Mouse (Mus musculus) layer of hippocampus, postnatal 36 days (tissue): Measurements from ENCODE around the gene Gjd3. TPM values are rescaled to one million over a fixed set of nuclear protein-coding genes. Genes with fewer than 3 reads are reported as not detected.
"Not testable (repeated sequence)": the region's sequence is repeated elsewhere in the genome, so short reads cannot be mapped to it uniquely, and the experiment has no call there.

ENCODE experiments used
- DNase-seq, 2 experiments: peaks; one replicate each; pipeline ENCODE4 v3.0.0; 2022
- total RNA-seq, 2 experiments: library from RNA; stranded (reverse); gene quantifications; 2 replicates each; pipeline ENCODE4 v1.2.3; 2021

Gene Gjd3
- total RNA-seq: 1 to 10 TPM in 1 of 2 experiments, under 1 TPM in 1; 0.96 to 1.1 TPM

DNA sequence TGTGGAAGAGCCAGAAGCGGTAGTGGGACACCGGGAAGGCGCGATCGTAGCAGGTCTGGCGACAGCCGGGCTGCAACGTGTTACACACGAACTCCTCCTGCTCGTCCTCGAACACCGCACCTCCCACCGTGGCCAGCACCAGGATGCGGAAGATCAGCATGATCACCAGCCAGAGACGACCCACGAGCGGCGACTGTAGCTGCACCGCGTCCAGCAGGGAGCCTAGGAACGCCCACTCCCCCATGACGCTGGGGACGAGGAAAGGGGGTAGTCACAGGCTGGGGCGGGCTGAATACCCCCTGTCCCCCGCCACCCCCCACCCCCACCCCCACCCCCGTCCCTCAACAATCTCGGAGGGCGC is at the start of gene Gjd3:
Gene Gjd3, minus strand, starts transcription at position 244 of the 361 bp plus-strand sequence.
- no peak for DNase-seq

DNA sequence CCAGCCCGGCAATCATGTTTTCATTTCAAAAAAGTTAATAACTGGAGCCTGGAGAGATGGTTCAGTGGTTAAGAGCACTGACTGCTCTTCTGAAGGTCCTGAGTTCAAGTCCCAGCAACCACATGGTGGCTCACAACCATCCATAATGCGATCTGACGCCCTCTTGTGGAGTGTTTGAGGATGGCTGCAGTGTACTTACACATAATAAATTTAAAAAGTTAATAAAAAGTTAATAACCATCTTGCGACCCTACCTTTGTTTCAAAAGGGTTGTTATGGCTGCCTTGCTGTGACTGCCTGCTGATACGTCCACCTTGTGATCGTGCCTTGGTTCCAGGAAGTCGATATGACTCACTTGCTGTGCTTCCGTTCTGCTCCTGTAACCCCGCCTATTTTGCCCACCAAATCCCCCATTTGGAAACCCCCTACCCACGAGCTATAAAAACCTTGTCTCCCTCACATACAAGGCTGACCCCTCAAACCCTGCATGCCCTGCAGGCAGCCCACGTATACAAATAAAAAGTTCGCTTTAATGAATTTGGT is 44.2 kb upstream of the Gjd3 start:
- DNase-seq: no peak

DNA sequence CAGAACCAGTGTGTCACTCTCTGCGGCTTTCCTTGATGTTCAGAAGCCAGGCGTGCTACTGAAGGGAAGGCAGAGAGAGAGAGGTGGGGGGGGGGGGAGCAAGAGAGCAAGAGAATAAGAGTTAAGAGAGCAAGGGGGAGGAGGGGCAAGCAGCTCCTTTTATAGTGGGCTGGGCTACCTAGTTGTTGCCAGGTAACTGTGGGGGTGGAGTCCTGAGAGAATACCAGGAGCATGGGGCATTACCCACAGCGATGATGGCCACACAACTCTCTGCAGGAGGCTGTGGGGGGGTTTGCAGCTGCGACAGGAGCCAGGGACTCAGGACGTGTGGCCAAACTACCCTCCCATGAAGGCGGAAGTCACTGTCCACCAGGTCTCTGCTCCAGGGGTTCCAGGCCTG is 43.1 kb upstream of the Gjd3 start:
- DNase-seq: no peak

DNA sequence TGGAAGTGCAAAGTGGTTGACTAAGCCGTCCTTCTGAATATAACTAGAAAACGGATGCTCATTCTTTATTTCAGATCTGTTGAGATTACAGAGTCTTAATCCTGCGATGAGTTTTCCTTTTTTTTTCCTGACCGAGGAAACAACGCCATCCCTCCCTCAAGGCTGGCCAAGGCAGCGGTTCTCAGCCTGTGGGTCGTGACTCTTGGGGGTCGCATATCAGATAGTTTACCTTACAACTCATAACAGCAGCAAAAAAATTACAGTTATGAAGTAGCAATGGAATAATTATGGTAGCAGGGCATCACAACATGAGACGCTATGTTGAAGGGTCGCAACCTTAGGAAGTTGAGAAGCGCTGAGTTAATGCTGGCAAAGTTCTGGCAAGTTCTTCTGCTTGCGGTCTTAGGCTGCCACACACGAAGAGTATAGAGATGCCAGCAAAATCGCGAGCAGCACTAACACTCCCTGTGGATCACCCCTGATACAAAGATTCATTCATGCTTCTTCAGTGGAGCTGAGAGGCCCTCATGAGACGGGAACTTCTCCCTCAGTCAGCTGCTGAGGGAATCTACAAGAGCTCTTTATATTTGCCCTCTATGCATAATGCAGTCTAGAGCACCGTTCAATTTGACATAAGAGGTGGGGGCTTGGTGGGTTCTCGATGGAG is 41.8 kb upstream of the Gjd3 start:
- DNase-seq: no peak

DNA sequence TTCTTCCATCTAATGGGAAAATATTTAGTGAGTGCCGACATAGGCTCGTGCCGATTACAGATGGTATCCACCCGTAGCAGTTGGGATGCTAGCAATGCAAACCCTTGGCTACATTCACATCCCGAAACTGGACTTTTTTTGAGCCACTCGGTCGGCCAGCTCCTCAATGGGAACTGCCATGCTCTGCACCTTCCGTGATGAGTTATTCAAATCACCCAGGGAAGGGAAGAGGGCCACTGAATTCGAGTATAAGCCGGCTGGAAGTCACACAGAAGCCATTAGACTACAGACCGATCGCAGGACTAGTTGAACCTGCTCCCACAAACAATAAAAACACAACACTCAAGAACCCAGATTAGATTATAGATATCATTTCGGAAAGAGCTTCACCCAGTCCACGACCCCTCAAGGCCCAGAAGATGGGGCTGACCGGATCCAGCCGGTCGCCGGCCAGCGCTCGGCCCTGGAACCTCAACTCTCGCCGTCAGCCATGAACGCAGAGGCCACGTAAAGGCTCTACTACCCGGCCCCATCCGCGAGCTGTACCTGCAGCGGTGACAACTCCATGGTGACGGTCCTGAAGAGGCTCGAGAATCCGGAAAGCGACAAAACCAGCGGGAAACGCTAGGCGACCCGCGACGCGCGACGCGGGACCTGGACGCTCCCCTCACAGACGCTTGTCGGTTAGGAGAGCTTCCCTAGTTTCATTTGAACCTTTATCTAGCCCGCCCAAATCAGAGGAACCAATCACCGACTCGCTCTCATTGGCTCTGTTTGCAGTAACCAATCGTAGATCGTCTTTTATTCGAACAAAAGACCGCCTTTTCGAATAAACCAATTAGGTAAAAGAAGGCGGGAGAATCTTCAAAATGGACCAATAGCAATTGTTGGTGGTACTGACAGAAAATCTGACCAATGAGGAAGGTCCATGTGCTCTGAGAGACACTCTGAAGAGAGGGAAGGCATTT is 41.0 kb upstream of the Gjd3 start, which contains the start of gene Top2a:
Gene Top2a, minus strand, starts transcription at position 690 of the 968 bp plus-strand sequence.
- peak; percentile 89 to 96 for DNase-seq

DNA sequence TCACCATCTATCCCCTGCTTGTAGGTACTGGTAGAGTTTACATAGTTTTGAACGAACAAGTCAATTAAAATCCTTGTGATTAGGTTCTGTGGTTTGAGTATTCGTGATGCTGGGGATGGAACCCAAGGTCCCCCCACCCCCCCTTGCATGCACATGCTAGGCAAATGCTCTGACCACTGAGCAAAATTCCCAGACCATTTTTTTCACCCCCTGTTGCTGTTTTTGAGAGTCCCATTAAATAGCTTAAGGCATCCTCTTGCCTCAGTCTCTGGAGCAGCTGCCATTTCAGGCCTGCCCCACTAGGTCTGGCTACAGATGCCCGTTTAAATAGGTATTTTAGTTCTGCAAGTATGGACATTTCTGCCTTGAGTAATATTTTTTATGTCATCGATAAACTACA is 40.3 kb upstream of the Gjd3 start:
- DNase-seq: no peak

DNA sequence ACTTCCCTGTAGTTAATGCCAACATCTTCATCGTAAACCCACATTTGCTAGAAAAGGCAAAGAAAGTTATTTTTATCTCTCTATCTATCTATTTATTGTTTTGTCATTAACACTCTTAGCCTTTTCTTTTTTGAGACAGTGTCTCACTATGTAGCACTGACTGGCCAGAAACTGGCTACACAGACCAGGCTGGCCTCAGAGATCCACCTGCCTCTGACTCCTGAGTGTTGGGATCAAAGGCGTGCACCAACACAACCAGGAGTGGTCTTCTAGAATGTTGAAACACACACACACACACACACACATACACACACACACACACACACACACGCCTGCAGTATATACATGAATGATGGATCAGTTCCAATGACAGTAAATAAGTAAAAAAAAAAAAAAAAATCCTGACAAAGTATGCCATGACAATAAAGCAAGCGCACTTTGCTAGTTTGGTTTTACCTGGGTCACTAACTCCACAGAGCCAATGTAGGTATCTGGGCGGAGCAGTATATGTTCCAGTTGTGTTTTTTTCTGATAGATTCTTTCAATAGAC is 39.6 kb upstream of the Gjd3 start:
- no peak for DNase-seq

DNA sequence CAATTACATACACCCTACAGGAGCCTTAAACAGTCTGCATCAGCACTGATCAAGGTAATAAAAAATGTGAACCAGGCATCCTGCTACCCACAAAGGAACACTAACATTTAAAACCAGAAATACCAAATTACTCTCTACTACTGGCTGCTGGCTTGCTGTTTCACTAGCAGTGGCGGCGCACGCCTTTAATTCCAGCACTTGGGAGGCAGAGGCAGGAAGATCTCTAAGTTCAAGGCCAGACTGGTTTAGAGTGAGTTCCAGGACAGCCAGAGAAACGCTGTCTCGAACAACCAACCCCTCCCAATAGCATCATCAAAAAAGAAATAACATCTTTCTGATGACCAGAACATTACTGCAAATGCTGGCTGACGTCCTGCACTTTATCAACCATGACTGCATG is 37.0 kb upstream of the Gjd3 start:
- DNase-seq: no peak

DNA sequence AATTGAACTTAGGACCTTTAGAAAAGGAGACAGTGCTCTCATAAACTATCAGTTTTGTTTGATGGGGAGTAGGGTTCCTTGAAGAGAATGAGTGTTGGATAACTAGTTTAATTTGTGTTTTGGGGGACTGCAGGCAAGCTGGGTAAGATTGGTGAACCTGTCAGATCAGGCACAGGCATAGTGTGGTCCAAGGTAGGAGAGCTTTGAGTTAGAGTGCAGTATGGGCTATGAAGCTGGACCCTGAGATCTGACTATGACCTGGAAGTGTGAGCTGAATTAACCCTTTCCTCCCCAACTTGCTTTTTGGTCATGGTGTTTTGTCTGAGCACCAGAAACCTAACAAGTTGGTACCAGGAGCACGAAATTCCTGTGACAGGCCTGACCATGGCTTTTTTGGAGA is 31.0 kb upstream of the Gjd3 start:
- no peak for DNase-seq

DNA sequence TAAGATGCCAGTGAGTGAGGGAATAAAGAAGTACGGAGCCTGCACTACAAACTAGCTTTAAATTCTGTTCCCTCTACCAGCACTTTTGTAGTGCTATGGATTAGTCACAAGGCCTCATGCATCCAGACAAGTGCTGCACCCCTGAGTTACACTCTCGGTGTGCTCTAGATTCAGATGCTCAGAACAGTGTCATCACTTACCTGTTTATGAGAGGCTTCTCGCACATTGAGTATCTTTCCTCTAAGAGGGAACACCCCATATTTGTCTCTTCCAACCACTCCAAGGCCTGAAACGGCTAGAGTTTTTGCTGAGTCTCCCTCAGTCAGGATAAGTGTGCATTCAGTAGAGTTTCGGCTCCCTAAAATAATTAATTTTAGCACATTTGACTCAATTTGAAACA is 27.9 kb upstream of the Gjd3 start:
- DNase-seq: no peak

DNA sequence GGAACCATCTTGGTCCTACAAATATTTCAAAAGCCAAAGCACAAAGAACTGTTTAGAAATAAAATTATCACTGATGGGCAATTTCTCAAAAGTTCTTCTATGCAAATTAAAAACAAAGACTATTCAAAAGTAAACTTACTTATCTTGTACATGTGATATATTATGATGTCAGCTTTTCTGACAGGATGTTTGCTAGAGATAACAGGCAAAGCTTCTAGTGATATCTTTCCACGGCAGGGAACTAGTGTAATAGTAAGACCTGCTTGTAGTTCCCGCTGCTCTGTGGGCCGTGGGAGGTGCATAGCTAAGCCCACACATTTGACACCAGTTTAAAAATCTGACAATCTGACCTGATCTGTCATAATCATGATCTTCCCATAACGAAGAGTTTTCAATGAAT is 27.3 kb upstream of the Gjd3 start:
- DNase-seq: no peak

DNA sequence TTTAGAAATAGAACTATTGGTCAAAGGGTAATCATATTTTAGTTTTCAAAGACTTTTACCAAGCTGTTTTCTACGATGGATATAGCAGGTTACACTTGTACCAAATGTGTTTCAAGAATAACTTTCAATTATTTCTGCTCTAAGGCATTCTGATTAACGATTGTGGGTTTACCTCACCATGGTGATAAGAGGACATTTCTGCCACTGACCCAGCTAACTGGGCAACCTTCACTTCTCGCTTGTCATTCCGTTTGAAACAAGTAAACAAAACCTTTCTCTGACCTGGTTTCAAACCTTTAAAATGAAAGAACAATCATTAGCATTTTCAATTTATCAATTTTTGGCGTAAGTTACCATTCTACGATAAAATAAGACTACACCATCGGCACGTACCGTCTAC is 24.0 kb upstream of the Gjd3 start:
- DNase-seq: no peak

DNA sequence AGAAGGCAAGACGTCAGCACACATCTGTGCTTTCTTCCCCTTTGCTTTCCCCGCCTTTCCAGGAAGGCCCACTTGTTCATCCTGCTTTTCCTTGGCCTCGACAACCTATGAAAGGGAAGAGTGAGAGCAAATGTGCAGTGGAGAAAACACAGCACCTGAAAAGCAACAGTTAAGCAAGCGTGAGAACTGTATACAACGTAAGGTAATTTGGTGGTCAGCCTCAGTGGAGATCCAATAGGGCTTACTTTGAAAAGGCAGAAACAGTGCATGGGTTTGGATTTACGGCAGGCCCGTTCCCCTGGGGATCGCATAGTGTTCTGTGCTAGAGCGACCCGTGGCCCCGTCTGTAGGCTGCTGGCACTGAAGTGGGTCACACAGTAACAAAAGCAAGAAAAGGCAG is 16.4 kb upstream of the Gjd3 start:
- DNase-seq: no peak

DNA sequence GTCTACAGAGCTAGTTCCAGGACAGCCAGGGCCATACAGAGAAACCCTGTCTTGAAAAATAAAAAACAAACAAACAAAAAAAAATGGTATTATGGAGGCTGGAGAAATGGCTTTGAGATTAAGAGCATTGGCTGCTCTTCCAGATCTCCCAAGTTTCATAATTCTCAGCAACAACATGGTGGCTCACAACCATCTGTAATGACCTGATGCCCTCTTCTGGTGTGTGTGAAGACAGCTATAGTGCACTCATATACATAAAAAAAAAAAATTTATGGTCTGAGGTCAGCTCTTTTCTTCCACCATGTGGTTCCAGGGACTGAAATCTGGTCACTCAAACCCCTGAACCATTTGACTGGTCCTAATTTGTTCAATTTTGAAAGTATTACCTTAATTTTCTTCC is 16.0 kb upstream of the Gjd3 start:
- no peak for DNase-seq

DNA sequence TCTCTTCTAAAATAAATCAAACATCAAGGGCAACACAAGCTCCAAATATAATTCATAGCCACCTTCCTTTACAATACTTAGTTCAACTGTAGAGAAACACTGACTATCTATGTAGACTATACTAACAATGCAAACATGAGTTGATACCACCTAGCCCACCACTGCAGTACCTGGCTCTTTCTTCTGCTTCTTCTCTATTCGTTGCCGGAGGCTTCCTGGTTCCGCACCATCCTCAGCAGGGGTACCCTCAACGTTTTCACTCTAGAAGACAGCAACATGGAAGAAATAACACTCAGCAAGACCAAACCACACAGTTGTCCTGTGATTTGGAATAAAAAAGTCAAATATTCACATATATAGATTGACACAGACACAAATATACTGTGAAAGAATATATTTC is 14.8 kb upstream of the Gjd3 start:
- no peak for DNase-seq

DNA sequence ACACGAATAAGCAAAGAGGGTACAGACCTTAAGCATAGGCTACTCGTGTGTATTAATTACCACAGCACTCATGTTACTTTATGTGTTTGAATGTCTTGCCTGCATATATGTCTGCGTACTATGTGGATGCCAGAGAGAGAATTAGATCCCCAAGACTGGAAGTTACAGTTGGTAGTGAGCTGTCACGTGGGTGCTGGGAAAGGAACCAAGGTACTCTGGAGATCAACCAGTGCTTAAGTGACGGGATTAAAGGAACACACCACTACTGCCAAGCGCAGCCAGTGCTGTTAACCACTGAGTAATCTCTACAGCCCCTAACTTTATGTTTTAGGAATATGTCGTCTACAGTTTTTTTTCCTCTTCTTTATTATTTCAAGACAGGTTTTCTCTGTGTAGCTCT is 13.2 kb upstream of the Gjd3 start:
- DNase-seq: no peak

DNA sequence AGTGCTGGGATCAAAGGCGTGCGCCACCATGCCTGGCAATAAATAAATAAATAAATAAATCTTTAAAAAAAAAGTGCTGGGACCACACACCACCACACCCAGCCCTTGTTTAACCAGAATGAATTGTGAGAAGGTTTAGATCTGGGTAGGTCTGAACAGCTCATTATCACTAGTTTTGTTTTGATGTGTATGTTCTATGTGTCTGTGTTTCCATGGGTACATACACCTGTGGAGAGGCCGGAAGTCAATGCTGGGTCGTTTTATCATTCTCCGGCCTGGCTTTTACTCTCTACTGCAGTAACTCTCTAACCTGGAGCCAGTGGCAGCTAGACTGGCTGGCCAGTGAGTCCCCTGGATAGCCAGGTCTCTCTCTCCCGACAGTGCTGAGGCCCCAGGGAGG is 8.1 kb upstream of the Gjd3 start:
- no peak for DNase-seq

DNA sequence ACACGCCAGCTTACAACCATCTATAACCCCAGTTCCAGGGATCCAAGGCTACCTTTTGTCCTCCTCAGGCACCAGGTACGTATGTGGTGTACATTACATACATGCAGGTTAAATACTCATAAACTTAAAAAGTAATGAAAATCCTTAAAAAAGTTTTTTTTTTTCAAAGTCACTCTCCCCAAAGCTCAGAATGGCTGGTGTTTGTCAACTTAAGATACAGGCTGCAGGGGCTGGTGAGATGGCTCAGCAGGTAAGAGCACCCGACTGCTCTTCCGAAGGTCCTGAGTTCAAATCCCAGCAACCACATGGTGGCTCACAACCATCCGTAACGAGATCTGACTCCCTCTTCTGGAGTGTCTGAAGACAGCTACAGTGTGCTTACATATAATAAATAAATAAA is 5.4 kb upstream of the Gjd3 start:
- DNase-seq: not testable (repeated sequence)

DNA sequence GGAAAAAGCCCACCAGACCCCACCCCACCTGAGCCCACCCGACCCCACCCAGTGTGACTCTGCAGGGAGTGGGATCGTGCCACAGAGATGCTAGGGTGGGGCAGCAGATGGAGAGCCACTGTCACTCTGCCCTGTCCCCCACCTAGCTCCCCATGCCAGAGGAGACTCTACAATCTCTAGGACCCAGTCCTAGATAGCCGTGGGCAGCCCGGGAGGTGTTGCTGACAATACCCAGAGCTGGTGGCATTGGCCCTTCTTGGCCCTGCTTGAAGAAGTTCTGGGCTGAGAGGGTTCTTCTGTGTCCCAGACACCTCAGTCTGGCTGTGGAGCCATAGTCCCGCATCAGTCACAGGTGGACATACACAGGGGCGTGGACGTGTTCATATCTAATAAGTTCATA is 2.7 kb upstream of the Gjd3 start:
- no peak for DNase-seq

DNA sequence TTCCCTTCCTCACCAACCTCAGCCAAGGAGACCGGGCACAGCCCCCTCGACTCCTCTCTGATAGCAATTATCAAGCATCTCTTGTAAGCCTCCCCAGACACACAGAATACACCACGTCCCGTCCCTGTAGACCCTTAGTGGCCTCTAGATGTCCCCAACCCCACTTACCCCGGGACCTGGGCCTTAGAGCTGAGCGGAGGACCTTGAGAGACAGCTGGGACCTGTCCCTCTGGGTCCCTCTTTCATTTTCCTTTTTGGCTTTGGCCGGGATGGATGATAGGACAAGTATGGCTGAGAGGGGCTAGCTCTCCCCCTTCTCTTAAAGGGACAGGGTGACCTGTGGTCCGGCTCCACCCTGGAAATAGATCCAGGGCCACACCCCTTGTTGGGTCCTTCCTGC is 735 bp upstream of the Gjd3 start:
- no peak for DNase-seq

DNA sequence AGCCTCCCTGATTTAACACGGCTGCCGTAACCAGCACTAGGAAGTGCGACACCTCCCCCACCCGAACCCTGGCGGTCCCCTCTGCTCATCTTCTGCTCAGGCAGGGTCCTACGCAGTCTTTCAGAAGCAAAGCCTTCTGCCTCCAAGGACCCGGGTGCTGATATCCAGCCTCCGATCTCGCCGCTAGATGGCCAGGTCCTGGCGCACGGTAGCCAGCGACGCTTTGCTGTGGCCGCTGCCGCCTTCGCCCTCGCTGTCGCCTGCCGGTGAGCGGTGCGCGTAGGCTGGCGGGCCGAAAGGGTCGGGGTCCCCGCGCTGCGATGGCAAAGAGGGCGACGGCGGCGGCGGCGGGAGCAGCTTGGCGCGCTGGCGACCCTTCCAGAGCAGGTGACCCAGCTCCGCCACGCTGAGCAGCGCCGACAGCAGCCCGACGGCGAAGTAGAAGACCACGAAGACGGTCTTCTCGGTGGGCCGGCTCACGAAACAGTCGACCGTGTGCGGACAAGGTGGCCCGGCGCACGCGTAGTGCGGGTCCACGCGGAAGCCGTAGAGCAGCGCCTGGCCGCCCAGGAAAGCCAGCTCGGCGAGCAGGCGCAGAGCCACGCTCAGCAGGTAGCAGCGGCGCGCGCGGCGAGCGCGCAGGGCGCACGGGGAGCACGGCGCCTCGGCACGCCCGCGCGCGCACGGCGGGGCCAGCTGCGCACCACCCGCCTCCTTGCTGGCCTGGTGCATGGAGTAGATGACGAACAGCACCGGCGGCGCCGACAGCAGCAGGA is 631 bp downstream of the Gjd3 start:
- peak; percentile 58 to 61 for DNase-seq

DNA sequence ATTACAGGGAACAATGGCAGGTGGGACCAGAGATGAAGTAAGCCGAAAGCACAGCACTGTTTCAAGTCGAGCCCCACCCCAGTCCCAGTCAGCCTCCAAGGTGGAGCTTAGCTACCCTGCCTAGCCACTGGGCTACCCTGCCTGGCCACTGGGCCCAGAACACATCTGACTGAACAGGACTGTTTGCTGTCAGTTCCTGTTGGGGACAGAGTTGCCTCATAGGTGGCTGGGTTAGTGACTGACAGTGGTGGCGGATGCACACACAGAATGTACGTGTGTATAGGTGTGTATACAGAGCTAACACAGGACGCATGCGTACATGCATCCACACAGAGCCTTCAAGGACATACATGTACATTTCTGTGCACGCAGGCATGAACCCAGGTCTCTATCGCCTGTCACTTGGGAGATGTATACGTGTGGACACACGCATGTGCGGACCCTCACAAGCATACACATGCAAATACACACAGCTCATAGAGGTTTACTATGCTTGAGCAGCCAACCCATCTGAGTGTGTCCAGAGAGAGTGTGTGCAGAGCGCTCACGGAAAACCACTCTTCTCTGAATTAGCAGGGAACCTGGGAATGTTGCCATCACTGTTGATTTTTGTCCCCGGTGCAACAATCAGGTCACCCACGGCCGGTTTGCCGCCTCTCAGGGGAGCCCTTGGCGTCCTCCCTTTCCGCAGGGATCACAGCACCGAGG is 1.4 kb downstream of the Gjd3 start:
- DNase-seq: no peak
